Mouse (Mus musculus): ENCODE measurements around the gene Galnt9. TPM values are rescaled to one million over a fixed set of nuclear protein-coding genes. Genes with fewer than 3 reads are reported as not detected.
A peak's percentile ranks its signal among the peaks of the same experiment; 100 is the strongest.

Galnt9 gene
- polyA plus RNA-seq, 1 experiment, result 0.11 TPM

- H3K27me3 ChIP-seq (ENCODE audit: control insufficient read depth, insufficient read depth, insufficient read length), result no peaks in the 10 kb centered on the region
- no peaks in the 10 kb centered on the region for H3K36me3 ChIP-seq (ENCODE audit: control insufficient read depth, insufficient read depth)
- H3K79me2 ChIP-seq (ENCODE audit: control insufficient read depth, insufficient read depth), result no peaks in the 10 kb centered on the region
- no peak overlapping the region for H3K4me3 ChIP-seq
- no peak overlapping the region for H3ac ChIP-seq (ENCODE audit: control insufficient read depth, insufficient read length)
- TF ChIP-seq MYOD1 (IDR thresholded peaks at IDR 0.05; ENCODE audit: control insufficient read depth in 1 of 3, insufficient read length in 2 of 3, low read depth in 2 of 3), result peak; percentile 96 to 98 (median 96)
- peak; percentile 72 to 97 (median 79) for TF ChIP-seq MYOG (IDR thresholded peaks at IDR 0.05; ENCODE audit: control insufficient read depth in 1 of 3, insufficient read depth in 1 of 3, insufficient read length in 2 of 3, low read depth in 2 of 3)
- no peak for TF ChIP-seq USF1 (IDR thresholded peaks at IDR 0.05; ENCODE audit: low read depth)
- no peak for TF ChIP-seq E2F4 (IDR thresholded peaks at IDR 0.05; ENCODE audit: insufficient read depth)
- peak; percentile 90 for TF ChIP-seq TCF3 (IDR thresholded peaks at IDR 0.05; ENCODE audit: insufficient read length, low read depth)
- peak; percentile 89 for TF ChIP-seq TCF12 (IDR thresholded peaks at IDR 0.05; ENCODE audit: insufficient read depth, poor library complexity, severe bottlenecking)
- TF ChIP-seq MAX (IDR thresholded peaks at IDR 0.05; ENCODE audit: low read depth), result no peak
- TF ChIP-seq POLR2AphosphoS2 (IDR thresholded peaks at IDR 0.05; ENCODE audit: insufficient read length, low read depth), result no peak
- no peak for TF ChIP-seq POLR2A (IDR thresholded peaks at IDR 0.05; ENCODE audit: insufficient read length, low read depth)
- peak overlapping the region; percentile 51 for H3K4me2 ChIP-seq (ENCODE audit: low read depth)
These were observed 63.6 kb downstream of the Galnt9 start for GRCm38 (mm10) chr5:110607767-110608166.

DNA sequence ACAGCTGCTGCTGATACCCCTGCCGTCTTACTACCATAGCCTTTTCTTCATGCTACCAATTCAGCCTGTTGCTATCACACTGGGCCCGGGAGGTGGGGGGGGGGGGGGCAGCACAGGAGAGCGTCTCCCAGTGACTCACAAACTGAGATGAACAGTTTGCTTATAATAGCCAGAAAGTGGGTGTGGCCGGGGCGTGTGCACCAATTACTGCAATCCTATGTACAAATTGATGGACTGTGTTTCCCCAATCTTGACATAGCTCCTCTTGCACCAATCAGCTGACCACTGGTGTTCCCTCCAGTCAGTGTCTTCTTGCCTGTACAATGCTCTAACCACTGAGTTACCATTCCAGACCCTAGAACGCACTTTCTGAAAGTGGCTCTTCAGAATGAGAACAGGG lies 64.2 kb downstream of the Galnt9 start:
- no peaks in the 10 kb centered on the region for H3K36me3 ChIP-seq (ENCODE audit: control insufficient read depth, insufficient read depth)
- H3ac ChIP-seq (ENCODE audit: control insufficient read depth, insufficient read length), result no peak overlapping the region
- TF ChIP-seq POLR2AphosphoS2 (IDR thresholded peaks at IDR 0.05; ENCODE audit: insufficient read length, low read depth) (no peak), MYOG (IDR thresholded peaks at IDR 0.05; ENCODE audit: control insufficient read depth in 1 of 3, insufficient read depth in 1 of 3, insufficient read length in 2 of 3, low read depth in 2 of 3) (no peak), POLR2A (IDR thresholded peaks at IDR 0.05; ENCODE audit: insufficient read length, low read depth) (no peak), MYOD1 (IDR thresholded peaks at IDR 0.05; ENCODE audit: control insufficient read depth in 1 of 3, insufficient read length in 2 of 3, low read depth in 2 of 3) (no peak), CEBPB (IDR thresholded peaks at IDR 0.05; ENCODE audit: insufficient read depth, poor library complexity, severe bottlenecking) (no peak), USF1 (IDR thresholded peaks at IDR 0.05; ENCODE audit: low read depth) (no peak), SRF (IDR thresholded peaks at IDR 0.05; ENCODE audit: control insufficient read depth, insufficient read length, low read depth) (no peak)
- no peaks in the 10 kb centered on the region for H3K79me2 ChIP-seq (ENCODE audit: control insufficient read depth, insufficient read depth)
- no peaks in the 10 kb centered on the region for H3K27me3 ChIP-seq (ENCODE audit: control insufficient read depth, insufficient read depth, insufficient read length)
- H3K4me3 ChIP-seq, result no peak overlapping the region
- H3K4me2 ChIP-seq (ENCODE audit: low read depth), result peak overlapping the region; percentile 51

- no peak for TF ChIP-seq POLR2A (IDR thresholded peaks at IDR 0.05; ENCODE audit: insufficient read length, low read depth)
- no peak for TF ChIP-seq CEBPB (IDR thresholded peaks at IDR 0.05; ENCODE audit: insufficient read depth, poor library complexity, severe bottlenecking)
- no peak for TF ChIP-seq E2F4 (IDR thresholded peaks at IDR 0.05; ENCODE audit: insufficient read depth)
- TF ChIP-seq TCF3 (IDR thresholded peaks at IDR 0.05; ENCODE audit: insufficient read length, low read depth), result no peak
- TF ChIP-seq SRF (IDR thresholded peaks at IDR 0.05; ENCODE audit: control insufficient read depth, insufficient read length, low read depth), result no peak
- TF ChIP-seq MYOD1 (IDR thresholded peaks at IDR 0.05; ENCODE audit: control insufficient read depth in 1 of 3, insufficient read length in 2 of 3, low read depth in 2 of 3), result no peak
- no peak for TF ChIP-seq REST (IDR thresholded peaks at IDR 0.05; ENCODE audit: insufficient read depth, insufficient read length)
- no peak for TF ChIP-seq USF1 (IDR thresholded peaks at IDR 0.05; ENCODE audit: low read depth)
- no peak for TF ChIP-seq TCF12 (IDR thresholded peaks at IDR 0.05; ENCODE audit: insufficient read depth, poor library complexity, severe bottlenecking)
- TF ChIP-seq MAX (IDR thresholded peaks at IDR 0.05; ENCODE audit: low read depth), result no peak
- TF ChIP-seq POLR2AphosphoS2 (IDR thresholded peaks at IDR 0.05; ENCODE audit: insufficient read length, low read depth), result no peak
- TF ChIP-seq MYOG (IDR thresholded peaks at IDR 0.05; ENCODE audit: control insufficient read depth in 1 of 3, insufficient read depth in 1 of 3, insufficient read length in 2 of 3, low read depth in 2 of 3), result no peak
- Histone ChIP-seq H3K27me3 (ENCODE audit: control insufficient read depth, insufficient read depth, insufficient read length) (no peaks in the 10 kb centered on the region), H3K4me3 (no peak overlapping the region), H3K79me2 (ENCODE audit: control insufficient read depth, insufficient read depth) (no peaks in the 10 kb centered on the region), H3K4me2 (ENCODE audit: low read depth) (no peak overlapping the region), H3K36me3 (ENCODE audit: control insufficient read depth, insufficient read depth) (no peaks in the 10 kb centered on the region), H3ac (ENCODE audit: control insufficient read depth, insufficient read length) (no peak overlapping the region)
These were observed 64.8 kb downstream of the Galnt9 start for GRCm38 (mm10) chr5:110608941-110609340.

DNA sequence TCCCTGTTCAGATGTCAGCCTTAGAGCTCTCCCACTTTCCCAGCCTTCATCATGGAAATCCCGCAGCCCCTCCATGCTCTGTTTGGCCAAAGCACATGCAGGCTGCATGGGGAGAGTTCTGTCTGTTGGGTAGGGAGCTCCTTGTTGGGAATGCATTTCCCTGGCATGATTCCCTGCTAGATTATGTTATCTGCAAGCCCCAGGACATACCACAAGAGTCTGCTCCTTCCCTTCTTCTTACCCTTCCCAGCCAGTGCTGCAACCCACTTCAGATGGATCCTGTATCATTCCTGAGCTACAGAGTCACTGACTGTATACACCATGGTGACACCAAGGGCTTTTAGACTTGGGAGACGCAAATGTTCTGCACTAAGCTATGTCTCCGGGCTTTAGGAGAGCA lies 65.3 kb downstream of the Galnt9 start:
- no peak overlapping the region for H3K4me3 ChIP-seq
- H3ac ChIP-seq (ENCODE audit: control insufficient read depth, insufficient read length), result no peak overlapping the region
- no peak overlapping the region for H3K4me2 ChIP-seq (ENCODE audit: low read depth)
- TF ChIP-seq POLR2AphosphoS2 (IDR thresholded peaks at IDR 0.05; ENCODE audit: insufficient read length, low read depth), result no peak
- no peak for TF ChIP-seq REST (IDR thresholded peaks at IDR 0.05; ENCODE audit: insufficient read depth, insufficient read length)
- TF ChIP-seq TCF3 (IDR thresholded peaks at IDR 0.05; ENCODE audit: insufficient read length, low read depth), result no peak
- no peak for TF ChIP-seq USF1 (IDR thresholded peaks at IDR 0.05; ENCODE audit: low read depth)
- TF ChIP-seq MYOD1 (IDR thresholded peaks at IDR 0.05; ENCODE audit: control insufficient read depth in 1 of 3, insufficient read length in 2 of 3, low read depth in 2 of 3), result no peak
- TF ChIP-seq TCF12 (IDR thresholded peaks at IDR 0.05; ENCODE audit: insufficient read depth, poor library complexity, severe bottlenecking), result no peak
- no peak for TF ChIP-seq CEBPB (IDR thresholded peaks at IDR 0.05; ENCODE audit: insufficient read depth, poor library complexity, severe bottlenecking)
- TF ChIP-seq POLR2A (IDR thresholded peaks at IDR 0.05; ENCODE audit: insufficient read length, low read depth), result no peak
- no peak for TF ChIP-seq E2F4 (IDR thresholded peaks at IDR 0.05; ENCODE audit: insufficient read depth)
- H3K27me3 ChIP-seq (ENCODE audit: control insufficient read depth, insufficient read depth, insufficient read length), result no peaks in the 10 kb centered on the region
- H3K79me2 ChIP-seq (ENCODE audit: control insufficient read depth, insufficient read depth), result no peaks in the 10 kb centered on the region
- no peaks in the 10 kb centered on the region for H3K36me3 ChIP-seq (ENCODE audit: control insufficient read depth, insufficient read depth)

GRCm38 (mm10) chr5:110609868-110610267 lies 65.7 kb downstream of the Galnt9 start:
- no peak overlapping the region for H3K4me3 ChIP-seq
- H3ac ChIP-seq (ENCODE audit: control insufficient read depth, insufficient read length), result no peak overlapping the region

More at GRCm38 (mm10) chr5:110609868-110610267, 65.7 kb downstream of the Galnt9 start:
- Histone ChIP-seq H3K79me2 (ENCODE audit: control insufficient read depth, insufficient read depth) (no peaks in the 10 kb centered on the region), H3K4me2 (ENCODE audit: low read depth) (peak overlapping the region; percentile 13), H3K36me3 (ENCODE audit: control insufficient read depth, insufficient read depth) (no peaks in the 10 kb centered on the region), H3K27me3 (ENCODE audit: control insufficient read depth, insufficient read depth, insufficient read length) (no peaks in the 10 kb centered on the region)
- TF ChIP-seq E2F4 (IDR thresholded peaks at IDR 0.05; ENCODE audit: insufficient read depth) (no peak), TCF3 (IDR thresholded peaks at IDR 0.05; ENCODE audit: insufficient read length, low read depth) (no peak), MYOG (IDR thresholded peaks at IDR 0.05; ENCODE audit: control insufficient read depth in 1 of 3, insufficient read depth in 1 of 3, insufficient read length in 2 of 3, low read depth in 2 of 3) (peak; percentile 19 to 84 (median 49)), MYOD1 (IDR thresholded peaks at IDR 0.05; ENCODE audit: control insufficient read depth in 1 of 3, insufficient read length in 2 of 3, low read depth in 2 of 3) (peak; percentile 2 to 77 (median 43)), REST (IDR thresholded peaks at IDR 0.05; ENCODE audit: insufficient read depth, insufficient read length) (no peak), CEBPB (IDR thresholded peaks at IDR 0.05; ENCODE audit: insufficient read depth, poor library complexity, severe bottlenecking) (no peak), TCF12 (IDR thresholded peaks at IDR 0.05; ENCODE audit: insufficient read depth, poor library complexity, severe bottlenecking) (peak; percentile 52)

Data from myocyte (in vitro differentiated cells).